Mouse (Mus musculus) CH12.LX (cell line): ENCODE data around the gene Gm17304. TPM values are rescaled to one million over a fixed set of nuclear protein-coding genes. Genes with fewer than 3 reads are reported as not detected.

Experiments used
- DNase-seq: peaks from one replicate; pipeline ENCODE4 v3.0.0-alpha.2; 2013; ENCODE audit errors: extremely low read depth
- H3K27ac ChIP-seq: 2 replicates; pipeline ENCODE4 v1.5.1; 2012; ENCODE audit warnings: low read depth, mild to moderate bottlenecking, control low read depth, moderate library complexity; ENCODE audit not compliant: insufficient read depth
- H3K27me3 ChIP-seq: replicated peaks from 2 replicates; pipeline ENCODE3; 2012; ENCODE audit warnings: inconsistent platforms
- H3K36me3 ChIP-seq, 2 experiments: replicated peaks in 1 of 2; 2 replicates each; pipeline versions ENCODE3 to v1.6.1; 2012; ENCODE audit warnings: inconsistent platforms in 1 of 2, low read length in 1 of 2, mild to moderate bottlenecking in 1 of 2, mixed read lengths in 1 of 2, moderate library complexity in 1 of 2; ENCODE audit not compliant: control insufficient read depth in 1 of 2, insufficient read depth in 1 of 2
- H3K4me1 ChIP-seq, 2 experiments: 2 replicates each; pipeline ENCODE4 v1.6.1; 2012; ENCODE audit warnings: inconsistent platforms in 1 of 2, moderate library complexity in 1 of 2; ENCODE audit not compliant: insufficient read depth in 2 of 2, control insufficient read depth in 1 of 2
- H3K4me2 ChIP-seq: 2 replicates; pipeline ENCODE4 v1.6.1; 2012; ENCODE audit warnings: low read depth, mild to moderate bottlenecking, control low read depth; ENCODE audit not compliant: poor library complexity, insufficient read depth, severe bottlenecking
- H3K4me3 ChIP-seq, 3 experiments: fragments of 150-350 bp in 1 of 3; sonication (generic) in 1 of 3; replicated peaks in 1 of 3; 2 replicates each; pipeline versions ENCODE3 to v1.5.1; 2011 to 2012; ENCODE audit warnings: low read depth in 2 of 3, low read length in 2 of 3, mild to moderate bottlenecking in 2 of 3, moderate library complexity in 2 of 3, control low read depth in 1 of 3, improper control_type of control experiment in 1 of 3, inconsistent platforms in 1 of 3, mixed read lengths in 1 of 3; ENCODE audit not compliant: poor library complexity in 1 of 3
- H3K79me2 ChIP-seq: replicated peaks from 2 replicates; pipeline ENCODE4 v1.6.1; 2012; ENCODE audit warnings: mild to moderate bottlenecking, moderate library complexity; ENCODE audit not compliant: control insufficient read depth, poor library complexity, insufficient read depth, severe bottlenecking; ENCODE audit errors: extremely low read depth
- H3K9ac ChIP-seq: 2 replicates; pipeline ENCODE4 v1.6.1; 2012; ENCODE audit warnings: low read depth, mild to moderate bottlenecking, control low read depth, moderate library complexity; ENCODE audit not compliant: insufficient read depth
- H3K9me3 ChIP-seq: replicated peaks from 2 replicates; pipeline ENCODE3; 2012; ENCODE audit warnings: low read length, inconsistent platforms, mixed read lengths
- BHLHE40 ChIP-seq: IDR thresholded peaks from 2 replicates; pipeline ENCODE4 v1.6.1; 2011; ENCODE audit warnings: mild to moderate bottlenecking, low read depth, low read length, improper control_type of control experiment
- CHD1 ChIP-seq: IDR thresholded peaks from 2 replicates; pipeline ENCODE4 v1.6.1; 2012; ENCODE audit warnings: low read depth, low read length, improper control_type of control experiment, inconsistent platforms
- CHD2 ChIP-seq: IDR thresholded peaks from 2 replicates; pipeline ENCODE4 v1.6.1; 2011; ENCODE audit warnings: low read length, improper control_type of control experiment
- CTCF ChIP-seq, 2 experiments: IDR thresholded peaks in 1 of 2; conservative IDR thresholded peaks in 1 of 2; 2 replicates each; pipeline ENCODE4 v1.5.1; 2011 to 2012; ENCODE audit warnings: low read depth in 2 of 2, low read length in 2 of 2, improper control_type of control experiment in 1 of 2, inconsistent platforms in 1 of 2, mild to moderate bottlenecking in 1 of 2, moderate library complexity in 1 of 2
- GABPA ChIP-seq: IDR thresholded peaks from 2 replicates; pipeline ENCODE4 v1.6.1; 2012; ENCODE audit warnings: low read depth, low read length, improper control_type of control experiment, inconsistent platforms; ENCODE audit not compliant: insufficient replicate concordance
- HCFC1 ChIP-seq: IDR thresholded peaks from 2 replicates; pipeline ENCODE4 v1.6.1; 2012; ENCODE audit warnings: low read depth, mild to moderate bottlenecking, inconsistent platforms, low read length, improper control_type of control experiment
- JUN ChIP-seq: IDR thresholded peaks from 2 replicates; pipeline ENCODE4 v1.6.1; 2011; ENCODE audit warnings: low read depth, mild to moderate bottlenecking, low read length, improper control_type of control experiment, moderate library complexity; ENCODE audit not compliant: insufficient read depth
- MAFK ChIP-seq: IDR thresholded peaks from 2 replicates; pipeline ENCODE4 v1.6.1; 2011; ENCODE audit warnings: low read length, improper control_type of control experiment; ENCODE audit not compliant: insufficient replicate concordance
- PAX5 ChIP-seq: IDR thresholded peaks from 2 replicates; pipeline ENCODE4 v1.6.1; 2012; ENCODE audit warnings: low read length, inconsistent platforms, mixed read lengths
- POLR2AphosphoS2 ChIP-seq: IDR thresholded peaks from 2 replicates; pipeline ENCODE4 v1.6.1; 2011; ENCODE audit warnings: low read depth, low read length, improper control_type of control experiment
- SIN3A ChIP-seq: IDR thresholded peaks from 2 replicates; pipeline ENCODE4 v1.6.1; 2012; ENCODE audit warnings: low read length, improper control_type of control experiment, inconsistent platforms
- USF1 ChIP-seq: IDR thresholded peaks from 2 replicates; pipeline ENCODE4 v1.6.1; 2014; ENCODE audit warnings: low read depth, mild to moderate bottlenecking, inconsistent platforms, low read length, improper control_type of control experiment
- USF2 ChIP-seq: conservative IDR thresholded peaks from 2 replicates; pipeline ENCODE4 v1.6.1; 2011; ENCODE audit warnings: low read depth, low read length, improper control_type of control experiment
- ZKSCAN1 ChIP-seq: IDR thresholded peaks from 2 replicates; pipeline ENCODE4 v1.6.1; 2012; ENCODE audit warnings: low read depth, inconsistent platforms, low read length, improper control_type of control experiment, borderline replicate concordance
- ZNF384 ChIP-seq: IDR thresholded peaks from 2 replicates; pipeline ENCODE4 v1.6.1; 2012; ENCODE audit warnings: low read depth, low read length, improper control_type of control experiment, inconsistent platforms
- dilution Hi-C: fragments of 300-500 bp; cut with MboI; formaldehyde crosslinking; loops from 2 replicates; pipeline ENCODE4 v1.14.3; 2020; ENCODE audit warnings: low sequenced_read_pairs; ENCODE audit not compliant: extremely low pct_unique_long_range_greater_than_20kb, extremely low pct_ligation_motif_present
- in situ Hi-C: fragments of 300-500 bp; cut with MboI; formaldehyde crosslinking; loops from 3 replicates; pipeline ENCODE4 v1.14.3; 2019; ENCODE audit warnings: low sequenced_read_pairs, low pct_ligation_motif_present, low pct_unique_long_range_greater_than_20kb, mixed read lengths
- polyA plus RNA-seq: library from polyadenylated mRNA; unstranded; fragments of >175 nt; gene quantifications from 2 replicates; pipeline ENCODE4 v1.2.1, GENCODE M21; 2012; ENCODE audit warnings: low read depth; ENCODE audit not compliant: insufficient read length
- total RNA-seq, 2 experiments: library from RNA; depleted of rRNA; stranded (reverse); fragments of 300-350 nt in 1 of 2; fragments of >200 nt in 1 of 2; gene quantifications; 2 replicates each; pipeline ENCODE4 v1.2.3; 2012 to 2014

Gene Gm17304
- total RNA-seq (2012; rRNA removed) (not detected in 2 replicates), total RNA-seq (2014; rRNA removed) (not detected in 2 replicates), polyA plus RNA-seq (not detected in 2 replicates)

DNA sequence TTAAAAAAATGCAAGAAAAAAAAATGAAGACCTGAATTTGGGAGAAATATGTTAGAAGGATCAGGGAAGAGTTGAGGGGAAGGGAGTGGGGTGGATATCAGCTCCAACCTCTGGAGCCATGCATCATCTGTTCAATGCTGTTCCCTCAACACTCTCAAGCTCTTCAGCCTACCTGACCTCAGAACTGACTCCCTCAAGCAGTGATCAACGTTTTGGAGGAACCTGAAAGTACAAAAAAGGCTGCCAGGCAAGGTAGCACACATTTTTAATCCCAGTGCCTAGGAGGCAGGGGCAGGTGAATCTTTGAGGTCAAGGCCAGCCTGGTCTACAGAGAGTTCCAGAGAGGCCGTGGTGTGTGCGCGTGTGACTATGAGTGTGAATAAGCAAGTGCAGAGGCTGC is at the start of gene Gm17304:
Gene Gm17304 (plus strand): TSS at position 301 of the 400 bp plus-strand sequence.
- in situ Hi-C loops (no loop called here), dilution Hi-C loops (no loop called here)
- DNase-seq: no peak
- H3K27me3 ChIP-seq: no peaks in the 10 kb centered on the region
- no peaks in the 10 kb centered on the region for H3K4me1 ChIP-seq
- no peak within 1 kb of the TSS for H3K9ac ChIP-seq
- peaks cover 2 to 42% of the 10 kb centered on the region in 2 experiments for H3K36me3 ChIP-seq
- no peak for TF ChIP-seq ZKSCAN1
- no peak for TF ChIP-seq CHD2
- TF ChIP-seq PAX5: no peak
- no peak for TF ChIP-seq CHD1
- no peak for TF ChIP-seq CTCF (conservative IDR thresholded peaks at IDR 0.05 in 1 of 2, IDR thresholded peaks at IDR 0.05 in 1 of 2; ENCODE audit: low read depth in 2 of 2, low read length in 2 of 2)
- TF ChIP-seq, all 38 proteins: peak for 0
- Histone ChIP-seq H3K4me3 (no peak within 1 kb of the TSS), H3K27ac (no peak within 1 kb of the TSS), H3K79me2 (no peaks in the 10 kb centered on the region), H3K4me2 (no peak within 1 kb of the TSS), H3K9me3 (no peaks in the 10 kb centered on the region)

- no peak overlapping the region for H3K27ac ChIP-seq
- no peaks in the 10 kb centered on the region for H3K27me3 ChIP-seq
- H3K9me3 ChIP-seq: no peaks in the 10 kb centered on the region
- no peak overlapping the region for H3K4me2 ChIP-seq
- no peaks in the 10 kb centered on the region for H3K36me3 ChIP-seq
- H3K9ac ChIP-seq: no peak overlapping the region
- no peak overlapping the region for H3K4me3 ChIP-seq
- no peaks in the 10 kb centered on the region for H3K4me1 ChIP-seq
- in situ Hi-C loops: no loop called here
- TF ChIP-seq SIN3A (no peak), ZNF384 (no peak), GABPA (no peak)
- no peak for DNase-seq
- H3K79me2 ChIP-seq: no peaks in the 10 kb centered on the region
- dilution Hi-C loops: no loop called here
Observed at GRCm38 (mm10) chr5:106560631-106561498, 48.0 kb upstream of the Gm17304 start.

DNA sequence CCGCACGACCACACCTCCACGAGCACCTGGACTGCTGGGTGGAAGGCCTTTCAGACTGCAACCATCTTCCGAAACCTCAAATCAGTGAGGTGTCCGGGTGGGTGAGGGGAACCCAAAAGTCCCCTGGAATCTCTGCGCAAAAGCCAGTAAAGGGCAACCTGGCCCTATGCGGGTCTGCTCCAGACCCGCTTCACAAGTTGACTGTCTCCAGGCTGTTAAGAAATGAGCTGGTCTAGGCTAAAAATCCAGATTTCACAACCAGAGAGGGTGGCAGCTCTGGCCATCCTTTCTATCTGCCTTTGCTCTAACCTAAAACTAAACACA is 47.4 kb upstream of the Gm17304 start:
- no peaks in the 10 kb centered on the region for H3K9me3 ChIP-seq
- no peak overlapping the region for H3K4me2 ChIP-seq
- in situ Hi-C loops: no loop called here
- TF ChIP-seq HCFC1 (no peak), BHLHE40 (no peak), MAFK (no peak), USF2 (no peak), USF1 (no peak), SIN3A (no peak), POLR2AphosphoS2 (no peak), JUN (no peak)
- TF ChIP-seq, all 38 proteins: peak for 0
- H3K27ac ChIP-seq: no peak overlapping the region
- DNase-seq: no peak
- no peaks in the 10 kb centered on the region for H3K79me2 ChIP-seq
- H3K36me3 ChIP-seq: no peaks in the 10 kb centered on the region
- H3K4me3 ChIP-seq: no peak overlapping the region
- H3K27me3 ChIP-seq: no peaks in the 10 kb centered on the region
- H3K4me1 ChIP-seq: no peaks in the 10 kb centered on the region
- dilution Hi-C loops: no loop called here
- no peak overlapping the region for H3K9ac ChIP-seq
